Mouse (Mus musculus) kidney, adult 11 months (tissue): Measurements from ENCODE around the gene Il12rb1.
"Not testable (repeated sequence)": the region's sequence is repeated elsewhere in the genome, so short reads cannot be mapped to it uniquely, and the experiment has no call there.

Experiments
- DNase-seq: peaks from one replicate; pipeline ENCODE4 v3.0.0; 2022

Gene Il12rb1

DNA sequence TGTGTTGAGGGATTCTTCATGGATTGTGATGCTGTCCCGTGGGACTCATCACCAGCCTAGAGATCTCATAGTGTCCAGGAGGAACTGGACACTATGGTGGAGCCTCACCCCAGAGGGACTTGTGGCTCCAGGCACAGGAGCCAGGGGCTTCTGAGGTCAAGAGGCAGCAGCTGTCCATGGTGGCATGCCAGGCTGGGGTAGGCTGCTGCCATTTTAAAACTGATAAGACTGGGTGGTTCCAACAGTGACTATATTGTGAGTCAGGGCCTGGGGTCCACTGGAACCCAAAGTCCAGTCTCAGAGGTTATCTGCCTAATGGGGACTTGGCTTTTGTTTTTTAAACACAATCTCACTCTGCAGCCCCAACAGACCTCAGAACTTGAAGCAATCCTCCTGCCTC, 6.4 kb upstream of the Il12rb1 start:
- DNase-seq, result no peak

DNA sequence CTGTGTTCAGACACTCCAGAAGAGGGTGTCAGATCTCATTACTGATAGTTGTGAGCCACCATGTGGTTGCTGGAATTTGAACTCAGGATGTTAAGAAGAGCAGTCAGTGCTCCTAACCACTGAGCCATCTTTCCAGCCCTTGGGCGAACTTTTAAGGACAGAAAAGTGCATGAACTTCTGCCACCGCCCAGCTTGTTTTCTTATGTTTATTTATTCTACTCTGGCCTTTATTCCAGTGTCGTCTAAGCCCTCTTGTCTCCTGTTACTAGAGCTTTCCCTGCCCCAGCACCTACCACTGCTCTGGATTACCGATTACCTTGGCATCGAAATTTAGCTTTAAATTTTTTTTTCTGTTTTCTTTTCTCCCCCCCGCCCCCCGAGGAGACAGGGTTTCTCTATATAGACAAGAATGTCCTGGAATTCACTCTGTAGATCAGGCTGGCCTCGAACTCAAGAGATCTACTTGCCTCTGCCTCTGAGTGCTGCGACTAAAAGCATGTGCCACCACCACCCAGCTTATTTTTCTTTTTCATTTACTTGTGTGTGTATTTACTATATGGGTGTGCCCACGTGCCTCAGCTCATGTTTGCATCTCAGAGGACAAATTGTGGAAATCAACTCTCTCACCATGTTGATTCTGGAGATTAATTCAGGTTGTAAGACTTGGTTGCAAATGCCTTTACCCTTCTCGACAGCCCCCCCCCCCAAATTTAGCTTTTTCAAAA, 5.3 kb upstream of the Il12rb1 start:
- DNase-seq, result no peak

DNA sequence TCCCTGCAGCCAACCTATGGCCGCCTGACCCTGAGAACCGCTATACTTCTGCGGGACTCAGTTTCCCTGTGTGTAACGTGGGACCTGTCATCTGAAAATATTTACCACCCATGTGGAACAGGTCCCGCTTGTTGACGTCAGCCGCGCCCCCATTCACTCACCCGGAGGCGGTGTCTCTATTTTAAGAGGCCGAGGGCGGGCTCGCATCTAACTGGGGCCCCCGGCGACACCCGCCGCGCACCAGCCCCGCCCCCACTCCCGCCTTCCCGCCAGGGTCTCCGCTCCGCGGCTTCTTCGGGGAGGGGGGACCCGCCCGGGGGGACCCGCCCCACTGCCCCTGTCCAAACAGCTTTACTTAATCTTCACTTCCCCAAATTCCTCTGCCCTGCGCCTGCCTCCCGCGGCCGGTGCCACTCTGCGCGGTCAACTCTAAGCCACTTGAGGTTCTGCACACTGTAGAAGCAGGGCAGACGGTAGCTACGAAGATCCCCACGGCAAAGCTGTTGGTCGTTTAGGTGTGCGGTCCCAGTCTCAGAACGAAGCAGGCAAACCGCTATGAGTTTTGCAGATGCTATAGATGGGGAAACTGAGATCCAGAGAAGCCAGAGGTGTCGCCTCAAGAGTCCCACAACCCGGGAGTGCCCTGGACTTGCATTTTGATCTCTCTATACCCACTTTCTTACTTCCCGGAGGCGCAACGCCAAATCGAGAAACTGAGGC, 4.3 kb upstream of the Il12rb1 start:
- peak; percentile 29 for DNase-seq

DNA sequence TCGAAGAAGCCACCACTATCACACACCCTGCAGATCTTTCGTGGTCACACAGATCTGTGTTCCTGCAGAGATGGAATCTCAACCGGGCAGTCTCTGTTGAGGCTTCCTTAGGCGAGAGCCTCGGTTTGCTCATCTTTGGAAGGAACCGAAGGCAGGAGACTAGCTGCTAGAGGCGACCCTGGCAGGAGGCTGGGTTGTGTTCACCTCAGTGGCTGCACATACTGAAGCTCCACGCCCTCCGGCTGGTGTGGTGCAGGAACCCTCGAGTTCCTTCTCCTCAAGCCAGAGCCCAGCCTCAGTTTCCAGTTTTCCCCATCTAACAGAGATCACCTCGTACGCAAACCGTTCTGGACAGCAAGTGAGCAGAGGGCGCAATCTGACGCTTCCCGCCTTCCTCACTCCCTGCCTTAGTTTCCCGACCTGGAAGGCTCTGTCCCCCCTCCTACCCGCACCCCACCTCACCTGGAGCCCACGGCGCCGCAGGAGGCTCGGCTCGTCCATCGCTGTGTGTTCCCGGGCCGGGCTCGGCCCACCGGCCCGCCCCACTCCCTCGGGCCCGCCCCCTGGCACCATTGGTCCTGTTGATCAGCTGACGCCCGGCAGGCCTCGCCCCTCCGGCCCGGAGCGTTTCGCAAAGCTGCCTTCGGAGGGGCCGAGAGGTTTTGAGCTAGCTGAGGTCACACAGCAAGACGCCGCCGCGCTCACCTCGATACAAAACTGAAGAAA, 3.6 kb upstream of the Il12rb1 start, which contains the start of gene Mast3:
TSS of gene Mast3 (minus strand) at position 574 of the 726 bp plus-strand sequence.
- DNase-seq, result peak; percentile 79

DNA sequence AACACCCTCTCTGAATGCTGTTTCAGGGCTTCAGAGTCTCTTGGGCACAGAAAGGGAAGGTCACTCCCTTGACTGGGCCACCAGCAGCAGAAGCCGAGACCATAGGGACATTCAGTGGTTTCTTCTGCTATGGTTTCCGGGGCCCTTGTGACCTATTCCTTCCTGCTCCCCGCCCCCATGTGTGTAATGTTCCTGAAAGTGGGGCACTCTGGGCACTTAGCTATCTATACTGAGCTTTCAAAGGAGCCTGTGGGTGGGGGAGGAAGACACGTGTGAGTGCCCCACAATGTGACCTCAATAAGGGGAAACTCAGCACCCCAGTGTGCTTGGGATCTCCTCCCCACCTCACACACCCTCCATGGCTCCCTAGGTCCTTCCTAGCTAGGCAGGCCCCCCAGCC, 1.7 kb upstream of the Il12rb1 start:
- no peak for DNase-seq

DNA sequence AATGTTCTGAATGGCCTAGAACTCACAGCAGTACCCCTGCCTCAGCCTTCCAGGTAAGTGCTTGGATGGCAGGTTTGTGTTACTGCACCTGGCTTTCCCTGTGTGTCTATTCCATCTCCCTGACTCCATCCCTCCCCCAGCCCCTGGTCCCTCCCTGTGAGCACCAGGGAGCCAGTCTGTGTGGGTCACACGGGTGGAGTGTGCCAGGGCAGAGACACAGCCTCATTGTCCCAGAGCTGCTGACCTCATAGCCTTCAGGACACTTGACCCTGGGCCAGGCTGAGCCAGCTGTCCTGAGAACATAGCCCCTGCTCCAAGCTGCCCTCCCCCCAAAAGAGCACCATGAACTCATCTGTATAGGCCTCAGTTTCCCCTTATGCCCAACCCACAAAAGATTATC, 945 bp upstream of the Il12rb1 start:
- DNase-seq, result no peak

DNA sequence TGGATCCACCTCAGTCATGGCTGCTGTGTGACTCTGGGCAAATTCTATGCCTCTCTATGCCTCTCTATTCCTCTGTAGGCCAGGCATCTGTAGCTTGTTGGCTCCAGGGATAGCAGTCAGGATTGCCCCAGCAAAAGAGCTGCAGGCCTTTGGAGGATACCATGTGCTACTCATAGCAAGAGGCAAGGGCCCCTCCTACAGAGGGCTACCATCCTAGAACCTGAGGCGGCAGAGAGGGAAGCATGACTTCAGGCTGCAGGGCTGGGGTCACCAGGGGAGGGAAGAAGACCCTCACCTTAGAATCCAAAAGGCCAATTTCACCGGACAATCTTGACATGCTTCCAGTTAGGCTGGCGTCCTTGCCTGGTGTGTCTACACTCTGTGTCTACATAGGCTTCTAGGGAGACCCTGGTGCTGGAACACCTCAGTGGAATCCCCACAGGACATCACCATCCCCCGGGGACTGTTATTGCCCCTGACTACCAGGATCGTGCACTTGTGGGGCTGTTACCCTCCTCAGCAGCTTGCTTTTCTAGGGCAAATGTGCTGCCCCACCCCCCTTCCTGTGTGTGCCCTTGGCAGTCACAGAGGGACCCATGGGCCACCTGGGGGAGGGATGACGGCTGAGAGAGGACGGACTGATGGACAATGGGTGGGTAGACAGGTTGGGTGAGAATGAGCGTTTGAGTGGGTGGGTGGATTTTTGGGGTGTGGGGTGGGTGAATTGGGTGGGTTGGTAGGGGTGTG, 879 bp downstream of the Il12rb1 start:
- DNase-seq, result no peak

DNA sequence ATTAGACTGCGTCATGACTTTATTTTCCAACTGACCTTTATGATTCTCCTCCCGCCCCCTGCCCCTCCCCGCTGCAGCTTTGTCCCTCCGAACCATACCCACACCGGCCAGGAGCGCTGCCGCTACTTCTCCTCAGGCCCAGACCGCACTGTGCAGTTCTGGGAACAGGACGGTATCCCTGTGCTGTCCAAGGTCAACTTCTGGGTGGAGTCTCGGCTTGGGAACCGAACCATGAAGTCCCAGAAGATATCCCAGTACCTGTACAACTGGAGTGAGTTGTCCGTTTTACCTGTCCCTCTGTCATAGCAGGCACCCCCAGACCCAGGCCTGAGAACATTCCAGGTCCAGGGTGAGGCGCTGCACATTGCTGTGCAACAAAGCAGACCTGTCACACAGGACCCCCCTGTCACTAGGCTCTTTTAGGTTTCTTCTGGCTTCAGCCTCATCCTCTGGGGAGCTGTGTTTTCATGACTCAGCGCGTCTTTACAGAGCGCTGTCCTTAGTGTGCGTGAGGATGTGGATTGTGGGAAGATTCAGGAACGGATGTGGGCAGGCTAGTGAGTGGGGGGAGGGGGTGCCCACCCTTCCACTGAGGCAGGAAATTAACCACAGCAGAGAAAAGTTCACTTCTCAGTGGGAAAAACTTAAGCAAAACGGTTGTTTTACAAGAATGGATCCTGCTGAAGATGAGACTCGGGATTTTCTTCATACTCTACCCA, 2.9 kb downstream of the Il12rb1 start:
- DNase-seq, result no peak

- no peak for DNase-seq
Measured at GRCm38 (mm10) chr8:70812055-70812454, 3.8 kb downstream of the Il12rb1 start.

GRCm38 (mm10) chr8:70812885-70813284, 4.6 kb downstream of the Il12rb1 start:
- DNase-seq, result no peak

- peak; percentile 59 for DNase-seq
Measured at GRCm38 (mm10) chr8:70816679-70817078, 8.4 kb downstream of the Il12rb1 start.

DNA sequence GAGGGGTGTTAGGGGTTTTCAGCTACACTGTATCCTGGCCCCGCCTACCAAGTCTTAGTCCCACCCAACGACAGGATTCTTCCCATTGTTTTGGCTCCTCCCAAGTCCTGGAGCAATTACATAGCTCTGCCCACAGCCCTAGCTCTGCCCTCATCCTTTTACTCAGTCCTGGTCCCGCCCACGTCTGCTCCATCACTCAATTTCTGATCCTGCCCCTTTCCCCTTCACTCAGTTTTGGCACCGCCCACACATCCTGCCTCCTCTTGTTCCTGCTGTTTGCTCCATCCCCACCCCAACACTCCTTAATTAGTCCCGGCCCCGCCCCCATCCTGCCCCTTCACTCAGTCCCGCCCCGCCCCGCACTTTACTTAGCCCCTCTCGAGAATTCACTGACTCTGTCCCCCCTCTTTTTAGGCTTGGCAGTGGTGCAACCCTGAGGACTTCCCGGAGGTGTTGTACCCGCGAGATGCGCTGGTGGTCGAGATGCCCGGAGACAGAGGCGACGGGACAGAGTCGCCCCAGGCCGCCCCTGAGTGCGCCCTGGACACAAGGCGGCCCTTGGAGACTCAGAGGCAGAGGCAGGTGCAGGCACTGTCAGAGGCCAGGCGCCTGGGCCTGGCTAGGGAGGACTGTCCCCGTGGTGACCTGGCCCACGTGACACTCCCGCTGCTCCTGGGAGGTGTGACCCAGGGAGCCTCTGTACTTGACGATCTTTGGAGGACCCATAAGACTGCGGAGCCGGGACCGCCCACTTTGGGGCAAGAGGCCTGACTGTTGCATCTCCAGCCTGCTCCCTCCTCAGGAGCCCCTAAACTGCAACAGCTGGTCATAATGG, 12.1 kb downstream of the Il12rb1 start:
- peak; percentile 80 for DNase-seq

DNA sequence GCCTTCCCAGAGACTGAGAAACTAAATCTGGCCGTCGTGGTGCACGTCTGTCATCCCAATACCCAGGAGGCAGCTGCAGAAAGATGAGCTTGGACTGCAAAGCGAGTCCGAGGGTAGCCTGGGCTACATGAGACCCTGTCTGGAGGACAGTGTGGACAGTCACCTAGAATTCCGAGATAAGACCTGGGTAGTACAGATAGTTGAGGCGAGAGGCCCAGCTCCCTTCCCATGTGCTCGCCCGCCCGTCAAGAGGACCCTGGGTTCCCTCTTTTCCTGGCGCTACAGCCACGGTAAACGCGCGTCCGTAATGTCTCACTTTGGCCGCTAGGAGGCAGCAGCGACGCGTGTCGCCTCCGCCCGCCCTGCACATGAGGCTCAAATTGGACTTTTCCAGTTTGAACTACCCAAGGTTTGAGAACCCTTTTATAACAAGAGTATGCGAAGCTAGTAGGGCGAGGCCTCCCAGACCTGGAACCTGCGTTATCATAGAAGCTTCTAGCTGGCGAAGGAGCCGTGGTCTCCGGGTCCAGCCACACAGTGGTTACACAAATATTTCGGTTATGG, 13.2 kb downstream of the Il12rb1 start:
- peak; percentile 59 for DNase-seq

GRCm38 (mm10) chr8:70821992-70822391, 13.7 kb downstream of the Il12rb1 start:
- no peak for DNase-seq

- DNase-seq, result not testable (repeated sequence)
Measured at GRCm38 (mm10) chr8:70822594-70822993, 14.3 kb downstream of the Il12rb1 start.

DNA sequence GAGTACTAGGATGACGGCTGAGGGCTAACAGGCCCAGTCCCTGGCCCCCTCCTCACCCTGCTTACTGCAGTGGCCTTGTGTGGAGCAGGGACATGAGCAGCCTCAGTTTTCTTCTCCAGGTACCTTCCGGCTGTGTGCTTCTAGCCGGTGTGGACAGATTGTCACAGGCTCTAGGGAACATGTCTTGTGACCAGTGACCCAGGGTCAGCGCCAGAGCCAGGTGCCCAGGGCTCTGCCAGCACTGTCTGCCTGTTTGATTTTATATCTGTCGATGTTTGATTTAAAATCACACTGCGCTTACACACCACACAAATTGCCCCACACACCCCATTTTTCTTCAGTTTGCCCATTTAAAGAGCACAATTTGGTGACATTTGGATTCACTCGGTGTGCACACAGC, 15.6 kb downstream of the Il12rb1 start:
- no peak for DNase-seq

DNA sequence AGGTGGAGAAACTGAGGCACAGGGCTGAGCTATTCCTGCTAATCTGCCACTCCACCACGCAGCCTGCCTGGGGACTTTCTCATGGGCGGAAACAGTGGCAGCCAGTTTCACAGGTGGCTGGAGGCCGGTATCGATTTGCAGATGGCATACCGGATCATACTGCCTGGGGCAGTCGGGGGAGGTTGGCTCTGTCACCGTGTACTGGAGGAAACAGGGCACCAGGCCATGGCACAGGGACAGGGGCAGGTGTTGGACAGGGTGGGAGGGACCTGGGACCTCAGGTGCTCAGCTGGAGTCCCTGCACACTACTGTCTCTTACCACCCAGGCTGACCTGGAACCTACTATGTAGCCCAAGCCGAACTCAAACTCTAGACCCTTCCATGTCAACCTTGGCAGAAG, 17.6 kb downstream of the Il12rb1 start:
- DNase-seq, result no peak

- DNase-seq, result no peak
Measured at GRCm38 (mm10) chr8:70827010-70827409, 18.8 kb downstream of the Il12rb1 start.

GRCm38 (mm10) chr8:70827796-70828195, 19.5 kb downstream of the Il12rb1 start:
- no peak for DNase-seq

DNA sequence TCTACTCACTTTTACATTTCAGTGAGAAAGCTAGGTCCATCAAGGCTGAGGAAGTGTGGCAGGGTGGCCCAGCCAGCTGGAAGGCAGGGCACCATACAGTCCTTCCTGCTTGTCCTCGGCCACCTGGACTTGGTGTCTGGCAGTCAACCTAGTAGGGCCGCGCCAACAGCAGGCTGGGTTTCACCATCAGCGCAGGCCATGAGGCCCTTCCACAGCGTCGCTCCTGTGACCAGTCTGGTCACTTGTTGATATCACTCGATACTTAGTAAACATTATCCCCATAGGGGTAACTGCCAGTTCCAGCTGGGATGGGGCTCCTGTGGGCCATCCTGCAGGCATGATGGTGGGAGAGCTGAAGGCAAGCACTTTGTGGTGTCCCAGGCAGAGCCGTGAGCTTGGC, 23.3 kb downstream of the Il12rb1 start:
- DNase-seq, result no peak

DNA sequence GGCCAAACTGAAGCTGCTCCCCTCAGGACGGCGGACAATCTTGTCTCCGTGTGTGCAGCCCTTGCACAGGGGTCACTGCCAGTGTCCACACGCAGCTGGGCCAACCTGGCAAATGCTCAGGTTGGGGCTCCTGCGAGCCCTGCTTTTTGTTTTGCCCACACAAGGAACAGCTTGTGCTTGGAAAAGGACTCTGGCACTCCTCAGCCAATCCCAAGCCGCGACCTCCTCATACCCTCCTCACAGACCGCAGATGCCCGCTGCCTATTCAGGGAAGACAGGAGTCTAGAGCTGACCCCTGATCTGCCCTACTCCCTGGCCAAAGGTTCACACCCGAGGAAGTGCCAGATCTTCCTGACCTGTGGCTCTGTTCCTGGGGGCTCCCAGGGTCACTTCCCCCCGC, 24.1 kb downstream of the Il12rb1 start:
- DNase-seq, result no peak
